Mouse (Mus musculus) liver, embryonic 12.5 days (tissue): Measurements from ENCODE around the gene Rpl27. TPM values are rescaled to one million over a fixed set of nuclear protein-coding genes. Genes with fewer than 3 reads are reported as not detected.

Experiments used
- ATAC-seq: fragments of 200-750 bp; cut with Nextera tagmentation; 2 replicates; pipeline ENCODE4 v1.8.0; 2017; ENCODE audit warnings: moderate number of reproducible peaks, mild to moderate bottlenecking, moderate library complexity
- H3K27ac ChIP-seq: fragments of 300-500 bp; sonication (generic); 2 replicates; pipeline ENCODE4 v1.5.1; 2016; ENCODE audit warnings: mild to moderate bottlenecking
- H3K27me3 ChIP-seq: fragments of 300-500 bp; sonication (generic); replicated peaks from 2 replicates; pipeline ENCODE4 v1.6.1; 2016; ENCODE audit warnings: mild to moderate bottlenecking, moderate library complexity
- H3K36me3 ChIP-seq: fragments of 300-500 bp; sonication (generic); 2 replicates; pipeline ENCODE4 v1.6.1; 2016; ENCODE audit warnings: mild to moderate bottlenecking, moderate library complexity
- H3K4me1 ChIP-seq: fragments of 300-500 bp; sonication (generic); 2 replicates; pipeline ENCODE4 v1.6.1; 2016
- H3K4me2 ChIP-seq: fragments of 300-500 bp; sonication (generic); 2 replicates; pipeline ENCODE4 v1.6.1; 2016; ENCODE audit warnings: mild to moderate bottlenecking, moderate library complexity
- H3K4me3 ChIP-seq: fragments of 300-500 bp; sonication (generic); 2 replicates; pipeline ENCODE4 v1.5.1; 2016; ENCODE audit warnings: mild to moderate bottlenecking, moderate library complexity
- H3K9ac ChIP-seq: fragments of 300-500 bp; sonication (generic); 2 replicates; pipeline ENCODE4 v1.6.1; 2016; ENCODE audit warnings: mild to moderate bottlenecking, moderate library complexity
- H3K9me3 ChIP-seq: fragments of 300-500 bp; sonication (generic); replicated peaks from 2 replicates; pipeline ENCODE4 v1.6.1; 2016; ENCODE audit warnings: mild to moderate bottlenecking, moderate library complexity
- WGBS: fragments of 180-500 bp; shearing (Covaris S2); methylation state at CpG from one replicate; pipeline ENCODE4 v1.1.7; 2016; ENCODE audit not compliant: insufficient replicate concordance; 5-methylcytosine and 5-hydroxymethylcytosine counted together
- polyA plus RNA-seq: library from polyadenylated mRNA; unstranded; fragments of >200 nt; fragmentation: Nextera tagmentation; extraction: Ambion mirVana; gene quantifications from 2 replicates; pipeline ENCODE4 v1.2.1, GENCODE M21; 2016

The Rpl27 gene
- polyA plus RNA-seq: 378 and 390 TPM in 2 replicates

- peak within 1 kb of the TSS; percentile 83 for H3K27ac ChIP-seq
- peaks cover 36% of the 10 kb centered on the region for H3K36me3 ChIP-seq
- H3K9me3 ChIP-seq: no peaks in the 10 kb centered on the region
- ATAC-seq: peak; percentile 97
- H3K27me3 ChIP-seq: no peaks in the 10 kb centered on the region
- WGBS: under 1% methylated on average over 42 of the region's 42 CpGs
- H3K4me2 ChIP-seq: peak within 1 kb of the TSS; percentile 90
- H3K4me1 ChIP-seq: peaks cover 28% of the 10 kb centered on the region
- H3K4me3 ChIP-seq: peak within 1 kb of the TSS; percentile 89
- peak within 1 kb of the TSS; percentile 92 for H3K9ac ChIP-seq
These were observed at the start of gene Rpl27 for GRCm38 (mm10) chr11:101442127-101442693. Gene Rpl27 (plus strand): TSS chr11:101442298.

GRCm38 (mm10) chr11:101395110-101395509, 47.0 kb upstream of the Rpl27 start:
- WGBS: 4% methylated on average over 8 of the region's 8 CpGs
- no peaks in the 10 kb centered on the region for H3K4me1 ChIP-seq
- H3K27me3 ChIP-seq: peaks cover 16% of the 10 kb centered on the region
- H3K9ac ChIP-seq: no peak overlapping the region
- no peak overlapping the region for H3K4me3 ChIP-seq
- no peaks in the 10 kb centered on the region for H3K36me3 ChIP-seq
- ATAC-seq: no peak
- H3K9me3 ChIP-seq: no peaks in the 10 kb centered on the region
- no peak overlapping the region for H3K4me2 ChIP-seq
- no peak overlapping the region for H3K27ac ChIP-seq

GRCm38 (mm10) chr11:101415306-101415705, 26.8 kb upstream of the Rpl27 start:
- 76% methylated on average over 2 of the region's 2 CpGs for WGBS
- H3K27ac ChIP-seq: no peak overlapping the region
- peaks cover 21% of the 10 kb centered on the region for H3K4me1 ChIP-seq
- no peak overlapping the region for H3K4me3 ChIP-seq
- no peaks in the 10 kb centered on the region for H3K27me3 ChIP-seq
- H3K36me3 ChIP-seq: peaks cover 39% of the 10 kb centered on the region
- no peaks in the 10 kb centered on the region for H3K9me3 ChIP-seq
- H3K9ac ChIP-seq: no peak overlapping the region
- H3K4me2 ChIP-seq: no peak overlapping the region
- no peak for ATAC-seq

GRCm38 (mm10) chr11:101416433-101417100, 25.5 kb upstream of the Rpl27 start:
- WGBS: 3% methylated on average over 11 of the region's 11 CpGs

GRCm38 (mm10) chr11:101417101-101417855, 24.8 kb upstream of the Rpl27 start, which contains the start of gene Aarsd1:
Gene Aarsd1 (minus strand): TSS chr11:101417615.
- under 1% methylated on average over 45 of the region's 45 CpGs for WGBS
- ATAC-seq: peak; percentile 76
- H3K9ac ChIP-seq: peak within 1 kb of the TSS; percentile 80

More at GRCm38 (mm10) chr11:101416433-101417100, 25.5 kb upstream of the Rpl27 start:
- H3K4me2 ChIP-seq: peak overlapping the region; percentile 85
- no peaks in the 10 kb centered on the region for H3K27me3 ChIP-seq
- peaks cover 21% of the 10 kb centered on the region for H3K4me1 ChIP-seq
- H3K9ac ChIP-seq: peak overlapping the region; percentile 80
- H3K36me3 ChIP-seq: peaks cover 26% of the 10 kb centered on the region
- H3K9me3 ChIP-seq: no peaks in the 10 kb centered on the region
- ATAC-seq: peak; percentile 58
- peak overlapping the region; percentile 74 for H3K4me3 ChIP-seq
- H3K27ac ChIP-seq: peak overlapping the region; percentile 69

GRCm38 (mm10) chr11:101418991-101419390, 23.1 kb upstream of the Rpl27 start:
- ATAC-seq: no peak
- no peak overlapping the region for H3K9ac ChIP-seq
- no peak overlapping the region for H3K27ac ChIP-seq
- H3K27me3 ChIP-seq: no peaks in the 10 kb centered on the region
- H3K4me2 ChIP-seq: no peak overlapping the region
- no peak overlapping the region for H3K4me3 ChIP-seq
- WGBS: 61% methylated on average over 6 of the region's 6 CpGs
- H3K36me3 ChIP-seq: peaks cover 2% of the 10 kb centered on the region; the same call in 1 of the 2 replicates
- H3K4me1 ChIP-seq: peaks cover 22% of the 10 kb centered on the region
- no peaks in the 10 kb centered on the region for H3K9me3 ChIP-seq

More at GRCm38 (mm10) chr11:101417101-101417855, 24.8 kb upstream of the Rpl27 start, which contains the start of gene Aarsd1:
- Histone ChIP-seq H3K4me3 (peak within 1 kb of the TSS; percentile 74), H3K27me3 (no peaks in the 10 kb centered on the region), H3K4me2 (peak within 1 kb of the TSS; percentile 85), H3K9me3 (no peaks in the 10 kb centered on the region), H3K27ac (peak within 1 kb of the TSS; percentile 69), H3K36me3 (peaks cover 19% of the 10 kb centered on the region), H3K4me1 (peaks cover 21% of the 10 kb centered on the region)

- Histone ChIP-seq H3K4me3 (no peak overlapping the region), H3K36me3 (no peaks in the 10 kb centered on the region), H3K4me1 (peaks cover 28% of the 10 kb centered on the region), H3K27ac (no peak overlapping the region), H3K27me3 (no peaks in the 10 kb centered on the region), H3K4me2 (no peak overlapping the region), H3K9ac (no peak overlapping the region), H3K9me3 (no peaks in the 10 kb centered on the region)
- ATAC-seq: no peak
- WGBS: 32% methylated on average over 3 of the region's 3 CpGs
These were observed 22.5 kb upstream of the Rpl27 start for GRCm38 (mm10) chr11:101419610-101420009.

GRCm38 (mm10) chr11:101420148-101420547, 21.9 kb upstream of the Rpl27 start:
- Histone ChIP-seq H3K4me3 (no peak overlapping the region), H3K4me1 (peaks cover 30% of the 10 kb centered on the region), H3K9ac (no peak overlapping the region), H3K36me3 (no peaks in the 10 kb centered on the region), H3K27ac (no peak overlapping the region), H3K9me3 (no peaks in the 10 kb centered on the region), H3K4me2 (no peak overlapping the region), H3K27me3 (no peaks in the 10 kb centered on the region)
- 66% methylated on average over 5 of the region's 5 CpGs for whole genome bisulfite sequencing
- no peak for ATAC-seq

GRCm38 (mm10) chr11:101424105-101424851, 17.8 kb upstream of the Rpl27 start, which contains the start of gene Gm27029:
Gene Gm27029 (minus strand): TSS chr11:101424796.
- Histone ChIP-seq H3K4me3 (peak within 1 kb of the TSS; percentile 98), H3K36me3 (peaks cover 6% of the 10 kb centered on the region; the same call in 1 of the 2 replicates), H3K4me1 (peaks cover 39% of the 10 kb centered on the region), H3K4me2 (peak within 1 kb of the TSS; percentile 99), H3K9ac (peak within 1 kb of the TSS; percentile 85), H3K9me3 (no peaks in the 10 kb centered on the region), H3K27ac (peak within 1 kb of the TSS; percentile 78), H3K27me3 (no peaks in the 10 kb centered on the region)
- no peak for ATAC-seq
- 10% methylated on average over 23 of the region's 23 CpGs for WGBS

GRCm38 (mm10) chr11:101424925-101425813, 16.9 kb upstream of the Rpl27 start, which contains the start of the genes Rundc1 and Ptges3l:
Gene Rundc1 (plus strand): TSS chr11:101425085.
Gene Ptges3l (minus strand): TSS chr11:101425333.
- H3K27me3 ChIP-seq: no peaks in the 10 kb centered on the region
- peak within 1 kb of the TSS; percentile 78 for H3K27ac ChIP-seq
- H3K4me1 ChIP-seq: peaks cover 32% of the 10 kb centered on the region
- no peaks in the 10 kb centered on the region for H3K9me3 ChIP-seq
- H3K36me3 ChIP-seq: peaks cover 15% of the 10 kb centered on the region
- H3K9ac ChIP-seq: peak within 1 kb of the TSS; percentile 85
- H3K4me3 ChIP-seq: peak within 1 kb of the TSS; percentile 98
- 1% methylated on average over 76 of the region's 81 CpGs for WGBS
- peak; percentile 89 for ATAC-seq
- H3K4me2 ChIP-seq: peak within 1 kb of the TSS; percentile 99
